ENCODE assay signal across 8 mouse cellular contexts in the genomic region with DNA sequence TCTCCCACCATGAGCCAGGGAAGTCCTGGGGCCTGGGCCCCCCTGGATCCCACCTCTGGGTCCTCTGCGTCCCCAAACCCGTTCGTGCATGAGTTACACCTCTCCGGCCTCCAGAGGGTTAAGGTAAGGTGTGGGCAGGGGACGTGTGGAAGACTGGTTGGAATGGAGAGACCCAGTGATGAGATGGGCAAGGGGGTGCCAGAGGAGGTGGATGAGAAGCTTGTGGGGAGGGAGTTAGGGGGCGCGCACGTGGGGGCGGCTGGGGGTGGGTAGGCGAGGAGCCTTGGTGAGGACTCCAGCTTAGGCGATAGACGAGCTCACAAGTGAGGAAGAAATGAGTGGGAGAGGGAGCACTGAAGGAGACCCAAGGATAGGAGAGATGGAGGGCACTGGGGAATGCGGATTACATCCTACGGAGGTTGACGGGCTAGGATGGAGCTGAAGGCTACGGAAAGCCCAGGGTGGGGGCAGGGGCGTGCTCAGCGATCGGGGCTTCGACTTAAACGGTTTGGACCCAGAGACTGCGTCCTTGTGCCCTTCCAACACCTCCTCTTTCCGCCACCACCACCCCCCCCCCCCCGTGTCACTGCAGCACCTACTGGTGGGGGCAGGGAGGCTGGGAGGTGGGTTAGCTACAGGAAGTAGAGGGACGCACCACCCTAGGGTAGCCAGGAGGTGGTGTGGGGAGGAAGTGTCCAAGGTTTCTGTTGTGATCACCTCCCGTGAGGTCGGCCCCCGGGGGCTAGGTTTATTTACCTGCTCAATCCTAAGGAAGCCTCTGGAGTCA. TPM values are rescaled to one million over a fixed set of nuclear protein-coding genes. Genes with fewer than 3 reads are reported as not detected.
DNase-seq lines count a peak whose midpoint lies in the region; ATAC-seq and TF ChIP-seq lines count a peak whose summit lies in the region.

No protein-coding gene starts in this region.

- DNase-seq in lung, adult 2 months, result no peak
- no peak for DNase-seq in lung, postnatal 14 days
- peak; percentile 69 for DNase-seq in brain, embryonic 14.5 days (ENCODE audit: low read depth)
- peak; percentile 47 for DNase-seq in forebrain, embryonic 14.5 days (ENCODE audit: low spot score)
- DNase-seq in right cerebral cortex, postnatal 25 days, result peak; percentile 42
- DNase-seq in testis, postnatal 14 days (ENCODE audit: low spot score), result no peak

- H3K4me2 ChIP-seq in forebrain, embryonic 14.5 days (ENCODE audit: low read length), result peak overlapping the region; percentile 86
- peak overlapping the region; percentile 96 for H3K4me2 ChIP-seq in kidney, embryonic 16.5 days (replicated peaks; ENCODE audit: low read depth, low read length)

- no peaks in the 10 kb centered on the region for H3K9me3 ChIP-seq in forebrain, embryonic 14.5 days (replicated peaks; ENCODE audit: control insufficient read depth, low read length)
- no peaks in the 10 kb centered on the region for H3K9me3 ChIP-seq in kidney, embryonic 16.5 days (ENCODE audit: low read length)
- no peaks in the 10 kb centered on the region for H3K9me3 ChIP-seq in megakaryocyte, embryonic 14.5 days

- 3% methylated on average over 28 of the region's 28 CpGs for WGBS in lung, adult 2 months
- WGBS in forebrain, embryonic 14.5 days, result under 1% methylated on average over 25 of the region's 28 CpGs
- WGBS in kidney, embryonic 16.5 days, result 2% methylated on average over 25 of the region's 28 CpGs

- H3K36me3 ChIP-seq in forebrain, embryonic 14.5 days (ENCODE audit: control insufficient read depth, insufficient read depth, low read length), result 0 out of 2 replicates have a peak, but pooled peaks cover 2% of the 10 kb centered on the region
- H3K36me3 ChIP-seq in kidney, embryonic 16.5 days (ENCODE audit: insufficient read depth, low read length), result peaks cover 3% of the 10 kb centered on the region; the same call in 1 of the 2 replicates
- H3K36me3 ChIP-seq in megakaryocyte, embryonic 14.5 days (replicated peaks; ENCODE audit: low read length), result peaks cover 3% of the 10 kb centered on the region

- no peak for TF ChIP-seq CTCF in lung, adult 2 months (IDR thresholded peaks at IDR 0.05; ENCODE audit: insufficient read depth, low read length)
- TF ChIP-seq CTCF in brain, embryonic 14.5 days (IDR thresholded peaks at IDR 0.05; ENCODE audit: borderline replicate concordance, extremely low read depth, insufficient read depth, insufficient read length), result no peak

- no peaks in the 10 kb centered on the region for H3K4me1 ChIP-seq in lung, adult 2 months (ENCODE audit: control insufficient read depth, insufficient read depth, low read length)
- 0 out of 2 replicates have a peak, but pooled peaks cover 3% of the 10 kb centered on the region for H3K4me1 ChIP-seq in forebrain, embryonic 14.5 days (ENCODE audit: control insufficient read depth, insufficient read depth, low read length)
- peaks cover 34% of the 10 kb centered on the region for H3K4me1 ChIP-seq in kidney, embryonic 16.5 days (ENCODE audit: insufficient read depth, low read length)
- peaks cover 35% of the 10 kb centered on the region for H3K4me1 ChIP-seq in megakaryocyte, embryonic 14.5 days

- no peak for TF ChIP-seq POLR2A in lung, adult 2 months (IDR thresholded peaks at IDR 0.05; ENCODE audit: borderline replicate concordance, extremely low read depth, low read depth, low read length)
- no peak for TF ChIP-seq POLR2A in brain, embryonic 14.5 days (IDR thresholded peaks at IDR 0.05; ENCODE audit: borderline replicate concordance, extremely low read depth, insufficient read depth, insufficient read length, poor library complexity, severe bottlenecking)

- H3K9ac ChIP-seq in forebrain, embryonic 14.5 days (ENCODE audit: low read length), result peak overlapping the region; percentile 85
- peak overlapping the region; percentile 87 for H3K9ac ChIP-seq in kidney, embryonic 16.5 days (replicated peaks; ENCODE audit: low read length)

- peak; percentile 61 for ATAC-seq in forebrain, embryonic 14.5 days
- ATAC-seq in kidney, embryonic 16.5 days (ENCODE audit: low FRiP score, low TSS enrichment), result peak; percentile 46; the same call in 1 of the 2 replicates

- H3K27me3 ChIP-seq in forebrain, embryonic 14.5 days (replicated peaks; ENCODE audit: control insufficient read depth, insufficient read depth, low read length), result no peaks in the 10 kb centered on the region
- no peaks in the 10 kb centered on the region for H3K27me3 ChIP-seq in kidney, embryonic 16.5 days (ENCODE audit: insufficient read depth, low read length)
- peaks cover 27% of the 10 kb centered on the region for H3K27me3 ChIP-seq in megakaryocyte, embryonic 14.5 days (replicated peaks)

- H3K4me3 ChIP-seq in lung, adult 2 months (replicated peaks; ENCODE audit: extremely low read depth, low read depth, low read length), result peak overlapping the region; percentile 60
- H3K4me3 ChIP-seq in forebrain, embryonic 14.5 days (ENCODE audit: low read depth, low read length), result peak overlapping the region; percentile 74
- peak overlapping the region; percentile 83 for H3K4me3 ChIP-seq in kidney, embryonic 16.5 days (ENCODE audit: low read length)
- H3K4me3 ChIP-seq in megakaryocyte, embryonic 14.5 days (replicated peaks), result peak overlapping the region; percentile 98

- peak overlapping the region; percentile 97 for H3K27ac ChIP-seq in forebrain, embryonic 14.5 days (ENCODE audit: low read depth, low read length)
- H3K27ac ChIP-seq in kidney, embryonic 16.5 days (ENCODE audit: low read length), result peak overlapping the region; percentile 94

RNA-seq across cellular contexts. Expression of gene Lpcat4, which starts 0.9 kb away (rescaled TPM):
- polyA plus RNA-seq in lung, adult 2 months (2012; rRNA removed), result 48.6 and 50.9 TPM in 2 replicates
- polyA plus RNA-seq in brain, embryonic 14.5 days (2012; rRNA removed), result 56.2 and 59.4 TPM in 2 replicates
- polyA plus RNA-seq in forebrain, embryonic 14.5 days (2014; fragmentation: Nextera tagmentation; extraction: Ambion mirVana), result 8.1 and 13.0 TPM in 2 replicates
- polyA plus RNA-seq in kidney, embryonic 16.5 days (2015; fragmentation: Nextera tagmentation; extraction: Ambion mirVana), result 28.0 and 30.0 TPM in 2 replicates
- 23.4 and 31.6 TPM in 2 replicates for polyA plus RNA-seq in megakaryocyte, embryonic 14.5 days (2012; ENCODE audit: insufficient read depth, low replicate concordance)

RNA-seq across cellular contexts. Expression of gene Nutm1, which starts 19.0 kb away (rescaled TPM):
- not detected in 2 replicates for polyA plus RNA-seq in lung, adult 2 months (2012; rRNA removed)
- polyA plus RNA-seq in brain, embryonic 14.5 days (2012; rRNA removed), result not detected in 2 replicates
- not detected in 2 replicates for polyA plus RNA-seq in forebrain, embryonic 14.5 days (2014; fragmentation: Nextera tagmentation; extraction: Ambion mirVana)
- 0.04 and 0.05 TPM in 2 replicates for polyA plus RNA-seq in kidney, embryonic 16.5 days (2015; fragmentation: Nextera tagmentation; extraction: Ambion mirVana)
- 0.88 TPM in 1 of 2 replicates, not detected in the other for polyA plus RNA-seq in megakaryocyte, embryonic 14.5 days (2012; ENCODE audit: insufficient read depth, low replicate concordance)

RNA-seq across cellular contexts. Expression of gene Nop10, which starts 21.6 kb away (rescaled TPM):
- polyA plus RNA-seq in lung, adult 2 months (2012; rRNA removed), result 40.3 and 50.4 TPM in 2 replicates
- 95.9 and 145 TPM in 2 replicates for polyA plus RNA-seq in brain, embryonic 14.5 days (2012; rRNA removed)
- polyA plus RNA-seq in forebrain, embryonic 14.5 days (2014; fragmentation: Nextera tagmentation; extraction: Ambion mirVana), result 170 and 190 TPM in 2 replicates
- polyA plus RNA-seq in kidney, embryonic 16.5 days (2015; fragmentation: Nextera tagmentation; extraction: Ambion mirVana), result 225 and 243 TPM in 2 replicates
- polyA plus RNA-seq in megakaryocyte, embryonic 14.5 days (2012; ENCODE audit: insufficient read depth, low replicate concordance), result 4.9 and 25.7 TPM in 2 replicates

RNA-seq across cellular contexts. Expression of gene Slc12a6, which starts 25.5 kb away (rescaled TPM):
- polyA plus RNA-seq in lung, adult 2 months (2012; rRNA removed), result 34.7 and 49.1 TPM in 2 replicates
- 48.3 and 52.9 TPM in 2 replicates for polyA plus RNA-seq in brain, embryonic 14.5 days (2012; rRNA removed)
- polyA plus RNA-seq in forebrain, embryonic 14.5 days (2014; fragmentation: Nextera tagmentation; extraction: Ambion mirVana), result 15.0 and 16.5 TPM in 2 replicates
- 9.4 and 12.3 TPM in 2 replicates for polyA plus RNA-seq in kidney, embryonic 16.5 days (2015; fragmentation: Nextera tagmentation; extraction: Ambion mirVana)
- polyA plus RNA-seq in megakaryocyte, embryonic 14.5 days (2012; ENCODE audit: insufficient read depth, low replicate concordance), result 0.71 and 2.6 TPM in 2 replicates

RNA-seq across cellular contexts. Expression of gene Gm21985, which starts 26.0 kb away (rescaled TPM):
- polyA plus RNA-seq in lung, adult 2 months (2012; rRNA removed), result not detected in 2 replicates
- polyA plus RNA-seq in brain, embryonic 14.5 days (2012; rRNA removed), result not detected in 2 replicates
- polyA plus RNA-seq in forebrain, embryonic 14.5 days (2014; fragmentation: Nextera tagmentation; extraction: Ambion mirVana), result not detected in 2 replicates
- not detected in 2 replicates for polyA plus RNA-seq in kidney, embryonic 16.5 days (2015; fragmentation: Nextera tagmentation; extraction: Ambion mirVana)
- polyA plus RNA-seq in megakaryocyte, embryonic 14.5 days (2012; ENCODE audit: insufficient read depth, low replicate concordance), result not detected in 2 replicates

Comparison
In these comparisons a context has a peak if more than half of its experiments do, and no peak if none do; other contexts are left out.
1. DNase-seq: peak in brain, embryonic 14.5 days (single experiment), forebrain, embryonic 14.5 days (single experiment) and right cerebral cortex, postnatal 25 days (single experiment); none in lung, adult 2 months (single experiment), lung, postnatal 14 days (single experiment) and testis, postnatal 14 days (single experiment).
2. Peak in every context shown above with its lines, with median percentiles within 50 percentile points of each other: H3K4me3 ChIP-seq.